Mouse (Mus musculus) megakaryocyte-erythroid progenitor cell, adult 5-6 weeks (primary cell): ENCODE measurements around the gene Cx3cl1. TPM values are rescaled to one million over a fixed set of nuclear protein-coding genes. Genes with fewer than 3 reads are reported as not detected.

Source experiments
- ATAC-seq: replicated peaks from 2 replicates; pipeline ENCODE4 v1.8.0; 2016; ENCODE audit warnings: mild to moderate bottlenecking, inconsistent platforms; ENCODE audit not compliant: severe bottlenecking, poor library complexity, low FRiP score, low TSS enrichment
- total RNA-seq, 2 experiments: library from RNA; stranded (forward) in 1 of 2; stranded (reverse) in 1 of 2; fragments of 200-1000, 215-1000 nt in 1 of 2; fragments of >200 nt in 1 of 2; fragmentation: Nextera tagmentation in 1 of 2; gene quantifications; 2 replicates each; pipeline ENCODE4 v1.2.3; 2014 to 2017

Gene Cx3cl1
- total RNA-seq, 2 experiments from 2014 or later: not detected

DNA sequence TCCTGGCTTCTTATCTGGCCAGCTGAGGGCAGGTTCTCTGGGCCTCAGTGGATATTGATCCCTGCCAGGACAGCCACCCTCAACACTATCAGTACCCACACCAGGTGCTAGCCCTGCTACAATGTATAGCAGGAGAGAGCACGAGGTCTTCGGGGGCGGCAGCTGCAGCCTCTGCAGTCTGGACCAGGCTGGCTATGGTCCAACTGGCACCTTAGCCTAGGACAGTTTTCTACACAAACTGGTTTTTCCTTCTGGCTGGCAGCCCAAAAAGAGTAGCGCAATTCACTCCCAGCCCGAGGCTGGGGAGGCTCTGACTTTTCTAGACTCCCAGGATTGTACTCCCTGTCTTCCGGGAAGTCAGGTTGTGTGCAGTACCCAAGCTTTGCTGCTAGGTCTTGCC lies 864 bp upstream of the Cx3cl1 start:
- ATAC-seq: peak; percentile 69

DNA sequence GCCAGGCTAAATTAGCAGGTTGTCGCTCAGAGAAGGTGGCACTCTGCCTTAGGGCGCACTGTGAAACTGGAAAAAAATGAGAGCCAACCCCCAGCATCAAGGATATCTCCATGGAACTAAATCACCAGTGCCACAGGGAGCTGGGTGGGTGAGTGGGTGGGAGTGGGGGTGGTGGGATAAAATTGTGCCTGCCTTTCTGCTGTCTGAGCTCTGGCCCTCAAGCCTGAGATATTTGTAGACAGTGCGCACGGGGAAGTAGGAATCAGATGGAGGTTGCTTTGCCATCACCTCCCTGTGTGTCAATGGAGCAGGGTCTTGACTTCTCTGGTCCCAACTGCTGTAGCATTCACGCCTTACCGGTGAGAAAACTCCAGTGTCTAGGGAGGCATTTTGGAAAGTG lies 1.2 kb downstream of the Cx3cl1 start:
- no peak for ATAC-seq

DNA sequence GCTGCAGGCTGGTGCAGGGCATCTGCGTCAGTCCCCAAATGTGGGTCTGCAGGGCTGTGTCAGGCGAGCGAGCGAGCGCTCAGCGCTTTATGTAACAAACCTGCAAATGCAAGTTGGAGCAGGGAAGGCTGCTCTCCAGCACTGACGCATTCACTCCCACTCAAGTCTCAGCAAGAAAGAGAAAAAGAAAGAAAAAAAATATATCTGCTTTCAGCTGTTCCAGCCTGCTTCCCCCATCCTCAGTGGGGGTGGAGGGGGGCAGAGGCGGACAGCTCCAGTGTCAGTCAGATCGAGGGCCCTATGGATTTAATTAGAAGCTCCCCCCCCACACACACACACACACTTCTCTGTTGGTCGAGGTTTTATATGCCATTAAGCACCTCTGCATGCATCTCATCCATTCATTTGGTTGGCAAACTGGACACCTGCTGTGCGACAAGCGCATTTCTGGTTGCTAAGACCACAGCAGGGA lies 1.9 kb downstream of the Cx3cl1 start:
- ATAC-seq: no peak

GRCm38 (mm10) chr8:94774601-94775000 lies 2.8 kb downstream of the Cx3cl1 start:
- ATAC-seq: no peak

GRCm38 (mm10) chr8:94776346-94776745 lies 4.5 kb downstream of the Cx3cl1 start:
- no peak for ATAC-seq

DNA sequence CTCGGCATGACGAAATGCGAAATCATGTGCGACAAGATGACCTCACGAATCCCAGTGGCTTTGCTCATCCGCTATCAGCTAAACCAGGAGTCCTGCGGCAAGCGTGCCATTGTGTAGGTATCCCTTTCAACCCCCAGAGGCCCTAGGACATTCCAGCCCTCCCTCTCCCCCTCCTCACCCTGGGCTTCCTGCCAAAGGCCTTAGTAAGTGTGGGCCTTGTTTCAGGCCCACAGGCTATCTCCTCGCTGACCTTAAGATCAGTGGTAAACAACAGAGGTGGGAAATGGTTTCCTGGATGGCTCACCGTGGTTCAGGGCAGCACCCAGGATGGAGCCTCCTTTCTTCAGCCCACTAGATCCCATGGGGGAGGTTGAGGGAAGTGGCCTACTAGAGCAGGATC lies 6.2 kb downstream of the Cx3cl1 start:
- no peak for ATAC-seq

DNA sequence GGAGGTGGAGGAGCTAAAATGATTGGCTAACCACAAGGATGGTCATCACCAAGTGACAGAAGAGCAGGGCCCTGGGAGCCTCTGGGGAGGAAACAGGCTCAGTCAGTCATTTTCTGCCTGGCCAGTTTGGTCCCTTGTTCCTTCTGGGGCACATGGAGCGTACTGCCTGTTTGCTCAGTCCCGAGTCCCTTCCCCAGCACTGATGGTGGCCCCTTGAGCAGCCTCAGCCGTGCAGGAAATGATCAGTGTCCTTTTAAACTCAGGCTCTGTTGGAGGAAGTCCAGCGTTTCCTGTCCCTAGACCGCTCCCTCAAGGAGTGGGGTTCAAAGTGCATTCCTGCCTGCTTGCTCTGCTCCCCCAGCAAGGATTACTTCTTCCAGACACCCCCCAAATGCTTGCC lies 6.7 kb downstream of the Cx3cl1 start:
- no peak for ATAC-seq

DNA sequence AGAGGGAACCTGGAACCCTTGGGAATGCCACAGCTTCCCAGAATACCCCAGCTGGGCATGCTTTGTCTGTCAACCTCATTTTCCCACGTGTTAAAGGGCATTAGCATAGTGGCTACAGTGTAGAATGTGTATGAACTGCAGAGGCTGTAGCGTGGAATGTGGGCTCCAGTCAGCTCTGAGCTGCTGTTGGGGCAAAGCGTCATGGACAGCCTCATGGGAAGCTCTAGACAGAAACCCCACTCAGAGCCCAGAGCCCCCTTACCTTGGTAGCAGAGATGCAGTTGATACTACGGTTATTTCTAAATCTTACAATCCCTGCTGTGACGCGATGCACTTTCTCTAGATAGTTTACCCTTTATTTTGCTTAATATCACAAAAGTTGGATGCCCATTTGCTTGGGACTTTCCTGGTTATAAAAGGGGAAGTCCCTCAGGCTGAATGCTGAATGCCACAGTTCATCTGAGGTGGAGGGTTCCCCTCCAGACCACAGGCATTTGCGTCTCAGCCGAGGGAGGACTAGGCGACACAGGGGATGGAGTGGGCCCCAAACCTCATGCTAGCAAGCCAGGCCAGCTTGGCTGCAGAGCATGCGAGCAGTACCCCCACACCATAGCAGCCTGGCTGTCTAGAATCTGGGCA lies 7.2 kb downstream of the Cx3cl1 start:
- no peak; the same call in 1 of the 2 replicates for ATAC-seq

DNA sequence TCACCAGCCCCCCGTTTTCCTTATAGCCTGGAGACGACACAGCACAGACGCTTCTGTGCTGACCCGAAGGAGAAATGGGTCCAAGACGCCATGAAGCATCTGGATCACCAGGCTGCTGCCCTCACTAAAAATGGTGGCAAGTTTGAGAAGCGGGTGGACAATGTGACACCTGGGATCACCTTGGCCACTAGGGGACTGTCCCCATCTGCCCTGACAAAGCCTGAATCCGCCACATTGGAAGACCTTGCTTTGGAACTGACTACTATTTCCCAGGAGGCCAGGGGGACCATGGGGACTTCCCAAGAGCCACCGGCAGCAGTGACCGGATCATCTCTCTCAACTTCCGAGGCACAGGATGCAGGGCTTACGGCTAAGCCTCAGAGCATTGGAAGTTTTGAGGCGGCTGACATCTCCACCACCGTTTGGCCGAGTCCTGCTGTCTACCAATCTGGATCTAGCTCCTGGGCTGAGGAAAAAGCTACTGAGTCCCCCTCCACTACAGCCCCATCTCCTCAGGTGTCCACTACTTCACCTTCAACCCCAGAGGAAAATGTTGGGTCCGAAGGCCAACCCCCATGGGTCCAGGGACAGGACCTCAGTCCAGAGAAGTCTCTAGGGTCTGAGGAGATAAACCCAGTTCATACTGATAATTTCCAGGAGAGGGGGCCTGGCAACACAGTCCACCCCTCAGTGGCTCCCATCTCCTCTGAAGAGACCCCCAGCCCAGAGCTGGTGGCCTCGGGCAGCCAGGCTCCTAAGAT lies 7.9 kb downstream of the Cx3cl1 start:
- no peak for ATAC-seq

DNA sequence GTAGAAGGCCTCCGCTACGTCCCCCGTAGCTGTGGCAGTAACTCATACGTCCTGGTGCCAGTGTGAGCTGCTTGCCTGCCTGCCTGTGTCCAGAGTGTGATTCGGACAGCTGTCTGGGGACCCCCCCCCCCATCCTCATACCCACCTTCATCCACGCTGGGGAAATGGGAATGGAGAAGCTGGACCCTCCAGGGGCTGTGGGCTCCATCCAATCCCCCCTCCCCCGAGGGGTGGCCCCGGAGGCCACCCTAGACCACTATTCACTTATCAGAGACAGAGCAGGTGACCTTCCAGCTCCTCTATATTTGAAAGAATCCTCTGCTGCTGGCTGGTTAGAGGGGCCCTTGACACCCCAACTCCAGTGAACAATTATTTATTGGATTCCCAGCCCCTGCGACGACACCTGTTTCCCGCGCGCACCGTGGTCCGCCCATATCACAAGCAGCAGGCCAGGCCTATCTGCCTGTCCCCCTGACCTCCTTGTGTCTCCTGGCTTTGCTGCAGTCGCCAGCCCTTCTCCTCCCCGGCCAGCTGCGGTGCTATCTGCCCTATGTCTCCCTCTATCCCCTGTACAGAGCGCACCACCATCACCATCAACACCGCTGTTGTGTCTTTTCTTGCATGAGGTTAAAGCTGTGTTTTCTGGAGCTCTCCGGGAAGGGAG lies 8.8 kb downstream of the Cx3cl1 start:
- ATAC-seq: no peak

DNA sequence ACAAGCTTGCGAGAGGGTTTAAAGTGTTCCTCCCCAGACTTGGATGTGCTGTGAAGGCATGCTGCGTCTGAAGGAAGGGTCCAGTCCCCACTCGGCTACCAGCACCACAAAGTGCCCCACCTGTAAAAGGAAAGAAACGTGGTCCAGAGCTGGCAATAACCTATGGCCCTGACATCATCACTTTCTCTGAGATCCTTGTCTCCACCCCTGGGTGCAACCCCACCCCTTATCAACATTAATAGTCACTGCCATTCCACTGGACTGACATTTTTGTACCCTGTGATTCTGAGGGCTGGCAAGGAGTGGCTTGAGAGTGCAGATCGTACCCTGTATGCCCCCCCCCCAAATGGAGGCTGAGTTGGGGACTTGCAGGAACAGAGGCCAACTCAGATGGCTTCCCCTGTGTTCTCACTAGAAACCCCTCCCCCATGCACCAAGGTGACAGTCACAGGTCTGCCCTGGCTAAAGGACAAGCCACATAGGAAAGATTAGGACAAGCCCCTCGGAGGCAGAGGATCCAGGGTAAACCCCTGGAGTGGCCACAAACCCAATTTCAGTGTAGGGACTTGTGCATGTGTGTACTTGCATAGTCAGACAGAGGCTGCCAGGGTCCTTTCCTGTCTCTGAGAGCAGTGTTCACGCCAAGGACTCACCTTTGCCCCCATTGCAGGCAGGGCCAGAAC lies 9.5 kb downstream of the Cx3cl1 start:
- ATAC-seq: no peak

- ATAC-seq: no peak
Measured at GRCm38 (mm10) chr8:94781838-94782235, 10.0 kb downstream of the Cx3cl1 start.

DNA sequence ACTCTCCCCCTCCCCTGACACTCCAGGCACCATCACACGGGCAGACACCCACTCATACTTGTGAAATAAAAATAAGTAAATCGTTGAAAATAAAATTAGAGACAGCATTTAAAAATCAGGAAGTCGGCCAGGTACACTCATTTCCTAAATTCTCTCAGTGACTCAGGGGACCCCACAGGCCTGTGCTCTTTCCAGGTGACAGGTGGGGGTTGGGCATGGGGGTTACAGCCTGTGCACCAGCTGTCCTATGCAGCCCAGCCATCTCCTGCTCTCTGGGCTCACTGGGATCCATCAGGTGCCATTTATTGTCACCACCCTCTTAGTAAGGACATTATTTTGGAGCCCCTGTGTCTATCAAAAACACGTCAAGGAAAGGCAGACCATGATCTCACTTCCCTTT lies 12.1 kb downstream of the Cx3cl1 start:
- ATAC-seq: no peak

DNA sequence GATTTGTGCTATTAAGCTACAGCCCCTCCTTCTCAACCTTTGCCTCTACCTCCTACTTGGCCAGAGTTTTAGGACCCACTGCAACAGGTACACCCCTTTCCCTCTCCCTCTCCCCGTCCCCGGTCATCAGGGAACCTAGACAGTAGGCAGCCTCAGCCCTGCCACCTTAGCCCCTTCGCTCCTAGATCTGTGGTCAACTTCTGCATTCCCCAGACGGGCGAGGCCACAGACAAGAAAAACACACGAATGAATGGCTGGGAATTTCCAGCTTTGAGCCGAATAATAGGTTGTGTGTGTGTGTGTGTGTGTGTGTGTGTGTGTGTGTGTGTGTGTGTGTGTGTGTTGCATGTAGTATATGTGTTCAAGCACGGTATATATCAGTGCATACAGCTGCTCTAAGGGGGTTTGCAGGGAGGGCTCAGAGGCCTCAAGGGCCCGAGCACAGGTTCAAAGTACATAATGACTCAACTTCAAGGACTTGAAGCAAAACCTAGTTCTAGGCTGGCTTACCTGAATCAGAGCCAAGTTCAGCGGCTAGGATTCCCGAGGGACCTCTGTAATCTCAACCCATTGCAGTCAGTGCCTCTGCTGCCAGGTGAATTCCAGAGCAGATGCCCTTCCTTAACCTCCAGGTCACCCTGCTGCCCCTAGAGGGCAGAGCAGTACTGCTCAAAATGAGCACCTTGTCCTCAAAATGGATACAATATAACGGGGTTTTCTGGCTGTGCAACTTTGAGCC lies 13.6 kb downstream of the Cx3cl1 start:
- ATAC-seq: peak; percentile 49; the same call in 1 of the 2 replicates

- ATAC-seq: no peak
Measured at GRCm38 (mm10) chr8:94785995-94786595, 14.3 kb downstream of the Cx3cl1 start.

- ATAC-seq: peak; percentile 94
Measured at GRCm38 (mm10) chr8:94787524-94788501, 16.0 kb downstream of the Cx3cl1 start.

- no peak for ATAC-seq
Measured at GRCm38 (mm10) chr8:94789256-94789955, 17.6 kb downstream of the Cx3cl1 start.
